Mouse (Mus musculus) hindbrain, postnatal 0 days (tissue): Measurements from ENCODE around the gene Vmn1r17. TPM values are rescaled to one million over a fixed set of nuclear protein-coding genes. Genes with fewer than 3 reads are reported as not detected.
"Not testable (repeated sequence)": the region's sequence is repeated elsewhere in the genome, so short reads cannot be mapped to it uniquely, and the experiment has no call there.

Experiments used
- ATAC-seq: fragments of 200-750 bp; cut with Nextera tagmentation; 2 replicates; pipeline ENCODE4 v1.8.0; 2017; ENCODE audit warnings: mild to moderate bottlenecking, moderate TSS enrichment, moderate library complexity
- DNase-seq: peaks from one replicate; pipeline ENCODE4 v3.0.0-alpha.2; 2015; ENCODE audit warnings: low spot score
- H3K27ac ChIP-seq: fragments of 300-500 bp; sonication (generic); 2 replicates; pipeline ENCODE4 v1.5.1; 2014; ENCODE audit warnings: mild to moderate bottlenecking
- H3K27me3 ChIP-seq: fragments of 300-500 bp; sonication (generic); 2 replicates; pipeline ENCODE4 v1.6.1; 2014; ENCODE audit warnings: low read length, mixed read lengths; ENCODE audit not compliant: insufficient read depth
- H3K36me3 ChIP-seq: fragments of 300-500 bp; sonication (generic); 2 replicates; pipeline ENCODE4 v1.6.1; 2014; ENCODE audit warnings: low read length, mixed read lengths; ENCODE audit not compliant: insufficient read depth
- H3K4me1 ChIP-seq: fragments of 300-500 bp; sonication (generic); 2 replicates; pipeline ENCODE4 v1.6.1; 2014; ENCODE audit warnings: antibody characterized with exemption, low read length, mixed read lengths; ENCODE audit not compliant: insufficient read depth
- H3K4me2 ChIP-seq: fragments of 300-500 bp; sonication (generic); 2 replicates; pipeline ENCODE4 v1.6.1; 2014; ENCODE audit warnings: low read depth, mild to moderate bottlenecking, low read length, moderate library complexity, mixed read lengths
- H3K4me3 ChIP-seq: fragments of 300-500 bp; sonication (generic); 2 replicates; pipeline ENCODE4 v1.5.1; 2014; ENCODE audit warnings: low read length
- H3K9ac ChIP-seq: fragments of 300-500 bp; sonication (generic); replicated peaks from 2 replicates; pipeline ENCODE4 v1.6.1; 2014; ENCODE audit warnings: mild to moderate bottlenecking, low read length, moderate library complexity, mixed read lengths
- H3K9me3 ChIP-seq: fragments of 300-500 bp; sonication (generic); 2 replicates; pipeline ENCODE4 v1.6.1; 2016; ENCODE audit warnings: low read length, mixed read lengths
- CTCF ChIP-seq: IDR thresholded peaks from 2 replicates; pipeline ENCODE4 v1.5.1; 2016; ENCODE audit warnings: antibody characterized with exemption, control low read depth, low read depth
- WGBS: fragments of 180-500 bp; shearing (Covaris S2); extraction: QIAGEN DNeasy Blood & Tissue Kit; methylation state at CpG from one replicate; pipeline ENCODE4 v1.1.7; 2014; 5-methylcytosine and 5-hydroxymethylcytosine counted together
- polyA plus RNA-seq: library from polyadenylated mRNA; unstranded; fragments of >200 nt; fragmentation: Nextera tagmentation; extraction: Ambion mirVana; gene quantifications from 2 replicates; pipeline ENCODE4 v1.2.1, GENCODE M21; 2015
- total RNA-seq: library from RNA; depleted of rRNA; stranded (reverse); fragments of >200 nt; gene quantifications from 2 replicates; pipeline ENCODE4 v1.2.3, GENCODE M21; 2014; rRNA removed

The Vmn1r17 gene
- total RNA-seq, result not detected in 2 replicates
- not detected in 2 replicates for polyA plus RNA-seq

GRCm38 (mm10) chr6:57363627-57364026, at the start of gene Vmn1r17:
Vmn1r17 (minus strand) TSS chr6:57363727.
- ATAC-seq, result no peak
- TF ChIP-seq CTCF, result no peak
- Histone ChIP-seq H3K27me3 (no peaks in the 10 kb centered on the region), H3K4me2 (no peak within 1 kb of the TSS), H3K36me3 (no peaks in the 10 kb centered on the region), H3K9ac (no peak within 1 kb of the TSS), H3K9me3 (no peaks in the 10 kb centered on the region), H3K4me3 (no peak within 1 kb of the TSS), H3K4me1 (no peaks in the 10 kb centered on the region), H3K27ac (no peak within 1 kb of the TSS)
- no peak for DNase-seq
- WGBS, result 86% methylated on average over 1 of the region's 1 CpGs

- not testable (repeated sequence) for H3K36me3 ChIP-seq, ATAC-seq, H3K4me2 ChIP-seq, H3K27me3 ChIP-seq, DNase-seq, H3K9me3 ChIP-seq, H3K27ac ChIP-seq, H3K4me3 ChIP-seq, H3K4me1 ChIP-seq, H3K9ac ChIP-seq
- 73% methylated on average over 3 of the region's 3 CpGs for whole genome bisulfite sequencing
These were observed 40.0 kb upstream of the Vmn1r17 start, which contains the start of gene Vmn1r19 for GRCm38 (mm10) chr6:57403480-57403879. Vmn1r19 (plus strand) TSS chr6:57403780.

GRCm38 (mm10) chr6:57395683-57396082, 32.2 kb upstream of the Vmn1r17 start, which contains the start of gene Vmn1r18:
Vmn1r18 (minus strand) TSS chr6:57395783.
- H3K4me1 ChIP-seq, result no peaks in the 10 kb centered on the region
- ATAC-seq, result no peak
- DNase-seq, result no peak
- H3K27ac ChIP-seq, result no peak within 1 kb of the TSS
- H3K4me3 ChIP-seq, result no peak within 1 kb of the TSS
- no peaks in the 10 kb centered on the region for H3K9me3 ChIP-seq
- no peak within 1 kb of the TSS for H3K4me2 ChIP-seq
- no peaks in the 10 kb centered on the region for H3K36me3 ChIP-seq
- H3K9ac ChIP-seq, result no peak within 1 kb of the TSS
- TF ChIP-seq CTCF, result no peak
- no peaks in the 10 kb centered on the region for H3K27me3 ChIP-seq

- ATAC-seq (no peak), DNase-seq (no peak)
- WGBS, result 84% methylated on average over 1 of the region's 1 CpGs
- H3K4me2 ChIP-seq, result no peak overlapping the region
- H3K9ac ChIP-seq, result no peak overlapping the region
- no peak for TF ChIP-seq CTCF
- no peaks in the 10 kb centered on the region for H3K9me3 ChIP-seq
- H3K4me1 ChIP-seq, result no peaks in the 10 kb centered on the region
- H3K36me3 ChIP-seq, result no peaks in the 10 kb centered on the region
- H3K4me3 ChIP-seq, result no peak overlapping the region
- H3K27me3 ChIP-seq, result no peaks in the 10 kb centered on the region
- no peak overlapping the region for H3K27ac ChIP-seq
These were observed 4.0 kb upstream of the Vmn1r17 start for GRCm38 (mm10) chr6:57367496-57367895.

DNA sequence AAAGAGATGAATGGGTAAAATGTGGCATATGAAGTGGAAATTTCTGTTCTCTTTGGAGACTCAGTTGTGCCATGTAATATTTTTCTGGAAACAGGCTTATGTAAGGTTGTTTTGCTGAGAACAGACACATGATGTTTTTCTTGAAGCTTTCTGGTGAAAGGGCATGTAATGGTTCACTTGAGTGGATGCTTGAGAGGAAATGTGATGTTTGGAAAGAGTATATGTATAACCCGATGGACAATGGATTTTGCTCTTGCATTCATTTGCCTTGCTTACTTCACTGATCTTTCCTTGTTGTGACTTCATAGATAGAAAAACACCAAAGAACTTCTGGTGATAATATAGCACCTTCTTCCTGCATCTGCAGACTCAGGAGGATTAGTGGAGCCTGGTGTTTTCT, 2.3 kb upstream of the Vmn1r17 start:
- not testable (repeated sequence) for H3K9me3 ChIP-seq, H3K27me3 ChIP-seq, H3K9ac ChIP-seq, H3K27ac ChIP-seq, ATAC-seq, H3K4me2 ChIP-seq, H3K36me3 ChIP-seq, DNase-seq, H3K4me1 ChIP-seq, H3K4me3 ChIP-seq
- 91% methylated on average over 1 of the region's 1 CpGs for WGBS

DNA sequence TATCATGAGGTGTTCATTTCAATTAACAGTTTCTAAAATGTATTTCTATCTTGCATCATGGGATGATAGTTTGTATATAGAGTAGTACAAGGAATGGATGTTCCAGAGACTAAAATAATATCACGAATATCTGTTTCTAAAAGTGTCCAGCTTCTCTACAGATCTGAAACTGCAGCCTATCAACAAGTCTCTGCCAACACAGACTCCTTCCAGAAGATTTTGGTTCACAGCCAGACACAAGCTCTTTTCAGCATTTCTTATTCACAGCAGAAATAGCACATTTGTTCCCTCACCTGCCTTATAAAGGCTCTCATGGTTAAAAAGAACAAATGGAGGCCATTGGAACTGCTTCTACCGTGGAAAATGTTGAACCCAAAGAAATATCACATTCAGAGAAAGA, 6.7 kb downstream of the Vmn1r17 start:
- Histone ChIP-seq H3K9me3 (no peaks in the 10 kb centered on the region), H3K27ac (no peak overlapping the region), H3K27me3 (no peaks in the 10 kb centered on the region), H3K4me3 (no peak overlapping the region), H3K36me3 (no peaks in the 10 kb centered on the region), H3K4me1 (no peaks in the 10 kb centered on the region), H3K4me2 (no peak overlapping the region), H3K9ac (no peak overlapping the region)
- 67% methylated on average over 2 of the region's 2 CpGs for WGBS
- DNase-seq (no peak), ATAC-seq (no peak)
- no peak for TF ChIP-seq CTCF

- ATAC-seq (no peak), DNase-seq (no peak)
- Histone ChIP-seq H3K4me1 (no peaks in the 10 kb centered on the region), H3K27me3 (no peaks in the 10 kb centered on the region), H3K4me2 (no peak within 1 kb of the TSS), H3K9me3 (no peaks in the 10 kb centered on the region), H3K9ac (no peak within 1 kb of the TSS), H3K4me3 (no peak within 1 kb of the TSS), H3K36me3 (no peaks in the 10 kb centered on the region), H3K27ac (no peak within 1 kb of the TSS)
- TF ChIP-seq CTCF, result no peak
- WGBS, result 79% methylated on average over 3 of the region's 3 CpGs
These were observed 34.1 kb downstream of the Vmn1r17 start, which contains the start of gene Vmn1r16 for GRCm38 (mm10) chr6:57329394-57329793. Vmn1r16 (minus strand) TSS chr6:57329494.
